Mouse (Mus musculus) kidney, embryonic 15.5 days (tissue): ENCODE data around the gene 6030408B16Rik. TPM values are rescaled to one million over a fixed set of nuclear protein-coding genes. Genes with fewer than 3 reads are reported as not detected.

Experiments
- ATAC-seq: fragments of 200-750 bp; cut with Nextera tagmentation; replicated peaks from 2 replicates; pipeline ENCODE4 v1.8.0; 2017; ENCODE audit warnings: moderate TSS enrichment; ENCODE audit not compliant: low FRiP score
- H3K27ac ChIP-seq: fragments of 300-500 bp; sonication (generic); 2 replicates; pipeline ENCODE4 v1.5.1; 2015; ENCODE audit warnings: mild to moderate bottlenecking, inconsistent platforms
- H3K27me3 ChIP-seq: fragments of 300-500 bp; sonication (generic); 2 replicates; pipeline ENCODE4 v1.6.1; 2015; ENCODE audit warnings: inconsistent platforms
- H3K36me3 ChIP-seq: fragments of 300-500 bp; sonication (generic); 2 replicates; pipeline ENCODE4 v1.6.1; 2015; ENCODE audit warnings: inconsistent platforms
- H3K4me1 ChIP-seq: fragments of 300-500 bp; sonication (generic); 2 replicates; pipeline ENCODE4 v1.6.1; 2015; ENCODE audit warnings: inconsistent platforms
- H3K4me2 ChIP-seq: fragments of 300-500 bp; sonication (generic); 2 replicates; pipeline ENCODE4 v1.6.1; 2015; ENCODE audit warnings: moderate library complexity, mild to moderate bottlenecking, inconsistent platforms
- H3K4me3 ChIP-seq: fragments of 300-500 bp; sonication (generic); replicated peaks from 2 replicates; pipeline ENCODE4 v1.5.1; 2015; ENCODE audit warnings: mild to moderate bottlenecking, inconsistent platforms
- H3K9ac ChIP-seq: fragments of 300-500 bp; sonication (generic); 2 replicates; pipeline ENCODE4 v1.6.1; 2015; ENCODE audit warnings: mild to moderate bottlenecking, inconsistent platforms
- H3K9me3 ChIP-seq: fragments of 300-500 bp; sonication (generic); replicated peaks from 2 replicates; pipeline ENCODE4 v1.6.1; 2016; ENCODE audit warnings: inconsistent platforms
- WGBS: fragments of 180-500 bp; shearing (Covaris S2); methylation state at CpG from one replicate; pipeline ENCODE4 v1.1.7; 2015; ENCODE audit warnings: mixed read lengths; 5-methylcytosine and 5-hydroxymethylcytosine counted together
- polyA plus RNA-seq: library from polyadenylated mRNA; unstranded; fragments of >200 nt; fragmentation: Nextera tagmentation; extraction: Ambion mirVana; gene quantifications from 2 replicates; pipeline ENCODE4 v1.2.1, GENCODE M21; 2015

The 6030408B16Rik gene
- polyA plus RNA-seq, 1 experiment from 2014 or later, result 19.9 TPM

DNA sequence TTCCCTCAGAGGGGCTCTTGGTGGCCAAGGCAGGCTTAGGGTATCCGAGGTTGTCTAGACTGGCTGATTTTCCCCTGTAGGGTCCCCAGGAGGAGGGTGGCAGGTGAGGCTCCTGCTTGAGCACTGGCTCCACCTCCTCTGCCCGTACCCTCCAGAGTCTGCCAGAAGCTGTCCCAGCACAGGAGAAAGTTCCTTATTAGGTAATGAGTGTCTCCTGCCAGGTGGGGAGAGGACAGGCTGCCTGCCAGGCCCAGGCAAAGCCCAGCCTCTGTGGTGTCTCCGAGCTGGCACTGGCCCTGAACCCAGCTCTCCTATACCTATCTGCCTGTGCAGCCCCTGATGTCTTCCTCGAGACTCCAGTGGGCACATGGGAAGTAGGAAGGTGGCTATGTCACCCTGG is 39.4 kb downstream of the 6030408B16Rik start:
- WGBS, result 77% methylated on average over 4 of the region's 4 CpGs
- no peak for ATAC-seq

GRCm38 (mm10) chr15:101333165-101333564 is 40.2 kb downstream of the 6030408B16Rik start:
- no peak overlapping the region for H3K27ac ChIP-seq
- WGBS, result 4% methylated on average over 1 of the region's 1 CpGs
- peaks cover 20% of the 10 kb centered on the region for H3K4me1 ChIP-seq
- no peak for ATAC-seq
- H3K9me3 ChIP-seq, result no peaks in the 10 kb centered on the region
- no peaks in the 10 kb centered on the region for H3K27me3 ChIP-seq
- H3K4me2 ChIP-seq, result no peak overlapping the region
- no peak overlapping the region for H3K4me3 ChIP-seq
- no peak overlapping the region for H3K9ac ChIP-seq
- no peaks in the 10 kb centered on the region for H3K36me3 ChIP-seq

More for the DNA sequence above, 39.4 kb downstream of the 6030408B16Rik start:
- no peak overlapping the region for H3K27ac ChIP-seq
- H3K4me3 ChIP-seq, result no peak overlapping the region
- H3K9ac ChIP-seq, result no peak overlapping the region
- H3K4me2 ChIP-seq, result no peak overlapping the region
- H3K9me3 ChIP-seq, result no peaks in the 10 kb centered on the region
- no peaks in the 10 kb centered on the region for H3K36me3 ChIP-seq
- H3K27me3 ChIP-seq, result no peaks in the 10 kb centered on the region
- H3K4me1 ChIP-seq, result peaks cover 22% of the 10 kb centered on the region

- Histone ChIP-seq H3K27me3 (no peaks in the 10 kb centered on the region), H3K4me3 (no peak overlapping the region), H3K36me3 (no peaks in the 10 kb centered on the region), H3K27ac (no peak overlapping the region), H3K4me1 (peaks cover 20% of the 10 kb centered on the region), H3K9me3 (no peaks in the 10 kb centered on the region), H3K9ac (no peak overlapping the region), H3K4me2 (no peak overlapping the region)
- no peak for ATAC-seq
- WGBS, result 69% methylated on average over 4 of the region's 4 CpGs
These were observed 40.6 kb downstream of the 6030408B16Rik start for GRCm38 (mm10) chr15:101333648-101334047.

DNA sequence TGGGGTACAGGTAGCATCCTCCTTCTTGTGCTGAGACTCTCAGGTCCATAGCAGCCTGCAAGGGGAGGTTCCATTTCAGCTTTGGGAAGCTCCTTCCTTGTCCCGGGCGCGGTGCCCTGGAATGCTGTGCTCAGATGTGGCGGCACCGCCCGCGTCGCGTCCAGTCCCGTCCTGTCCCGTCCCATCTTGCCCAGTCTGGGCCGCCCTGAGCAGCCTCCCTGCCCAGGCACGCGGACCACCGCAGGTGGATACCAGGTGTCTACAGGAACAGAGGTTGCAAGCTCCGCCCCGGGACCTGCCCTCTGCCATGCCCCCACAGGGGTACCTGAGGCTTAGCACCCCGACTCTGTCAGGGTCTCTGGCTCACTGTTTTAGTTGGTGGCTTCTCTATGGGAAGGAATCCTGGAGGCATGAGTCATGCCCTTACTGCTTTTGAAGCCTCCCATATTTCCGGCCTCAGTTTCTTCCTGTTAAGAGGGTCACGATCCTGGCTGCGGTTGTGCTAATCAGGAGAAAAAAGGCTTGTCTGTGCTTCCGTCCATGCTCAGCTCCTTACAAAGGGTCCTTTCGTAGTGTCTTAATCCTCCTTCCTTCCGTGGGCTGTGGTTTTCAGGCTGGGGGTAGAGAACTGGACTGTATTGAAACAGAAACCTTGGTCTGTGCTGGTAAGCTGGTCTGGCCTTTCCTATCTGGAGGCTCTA is 43.6 kb downstream of the 6030408B16Rik start:
- H3K4me1 ChIP-seq, result peaks cover 5% of the 10 kb centered on the region; the same call in 1 of the 2 replicates
- H3K27ac ChIP-seq, result peak overlapping the region; percentile 29; the same call in 1 of the 2 replicates
- 0 out of 2 replicates have a peak, but pooled peaks cover 4% of the 10 kb centered on the region for H3K27me3 ChIP-seq
- no peak overlapping the region for H3K9ac ChIP-seq
- no peaks in the 10 kb centered on the region for H3K36me3 ChIP-seq
- peak overlapping the region; percentile 20; the same call in 1 of the 2 replicates for H3K4me2 ChIP-seq
- ATAC-seq, result no peak
- H3K9me3 ChIP-seq, result no peaks in the 10 kb centered on the region
- 53% methylated on average over 24 of the region's 24 CpGs for WGBS
- no peak overlapping the region for H3K4me3 ChIP-seq

- no peaks in the 10 kb centered on the region for H3K36me3 ChIP-seq
- 0 out of 2 replicates have a peak, but pooled peaks cover 4% of the 10 kb centered on the region for H3K27me3 ChIP-seq
- ATAC-seq, result no peak
- H3K4me2 ChIP-seq, result no peak overlapping the region
- peaks cover 5% of the 10 kb centered on the region; the same call in 1 of the 2 replicates for H3K4me1 ChIP-seq
- H3K27ac ChIP-seq, result no peak overlapping the region
- WGBS, result 75% methylated on average over 4 of the region's 4 CpGs
- no peaks in the 10 kb centered on the region for H3K9me3 ChIP-seq
- H3K4me3 ChIP-seq, result no peak overlapping the region
- no peak overlapping the region for H3K9ac ChIP-seq
These were observed 45.3 kb downstream of the 6030408B16Rik start for GRCm38 (mm10) chr15:101338359-101338758.

DNA sequence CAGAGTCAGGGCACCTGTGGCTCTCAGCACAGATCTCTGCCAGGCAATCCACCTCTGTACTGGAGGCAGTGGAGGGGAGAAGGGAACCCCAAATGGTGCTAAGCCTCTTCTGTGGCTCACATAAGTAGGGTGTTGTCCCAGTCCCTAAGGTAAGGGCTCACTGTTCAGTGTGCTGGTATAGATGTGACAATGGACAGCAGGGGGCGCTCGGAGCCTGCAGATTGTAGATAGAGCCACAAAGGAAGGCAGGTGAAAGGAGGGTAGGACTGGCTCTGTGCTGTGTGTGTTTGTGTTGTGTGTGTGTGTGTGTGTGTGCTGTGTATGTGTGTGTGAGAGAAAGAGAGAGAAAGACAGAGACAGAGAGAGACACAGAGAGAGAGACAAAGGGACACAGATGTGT is 46.5 kb downstream of the 6030408B16Rik start:
- peak; percentile 63 for ATAC-seq
- Histone ChIP-seq H3K4me3 (no peak overlapping the region), H3K27me3 (0 out of 2 replicates have a peak, but pooled peaks cover 4% of the 10 kb centered on the region), H3K9me3 (no peaks in the 10 kb centered on the region), H3K9ac (no peak overlapping the region), H3K27ac (no peak overlapping the region), H3K4me2 (no peak overlapping the region), H3K36me3 (no peaks in the 10 kb centered on the region), H3K4me1 (peaks cover 5% of the 10 kb centered on the region; the same call in 1 of the 2 replicates)
- WGBS, result 0% methylated on average over 2 of the region's 2 CpGs

- Histone ChIP-seq H3K9me3 (no peaks in the 10 kb centered on the region), H3K27ac (no peak overlapping the region), H3K36me3 (no peaks in the 10 kb centered on the region), H3K4me2 (no peak overlapping the region), H3K9ac (no peak overlapping the region), H3K27me3 (0 out of 2 replicates have a peak, but pooled peaks cover 4% of the 10 kb centered on the region), H3K4me3 (no peak overlapping the region), H3K4me1 (no peaks in the 10 kb centered on the region)
- no peak for ATAC-seq
- 72% methylated on average over 5 of the region's 5 CpGs for WGBS
These were observed 48.9 kb downstream of the 6030408B16Rik start for GRCm38 (mm10) chr15:101341797-101342515.

Other genes starting within 250 kb of the 6030408B16Rik start
- not detected in 2 replicates for gene Gm47841, start 245.8 kb upstream of the 6030408B16Rik start, polyA plus RNA-seq
- gene Fignl2, start 214.6 kb upstream of the 6030408B16Rik start, polyA plus RNA-seq, result 0.22 and 0.44 TPM in 2 replicates
- not detected in 2 replicates for gene Ankrd33, start 177.5 kb upstream of the 6030408B16Rik start, polyA plus RNA-seq
- gene Acvrl1, start 164.7 kb upstream of the 6030408B16Rik start, polyA plus RNA-seq, result 17.2 and 18.4 TPM in 2 replicates
- gene Acvr1b, start 119.1 kb upstream of the 6030408B16Rik start, polyA plus RNA-seq, result 6.2 and 6.4 TPM in 2 replicates
- 4.7 TPM in 2 replicates for gene Grasp, start 69.0 kb upstream of the 6030408B16Rik start, polyA plus RNA-seq
- gene Nr4a1, start 38.9 kb upstream of the 6030408B16Rik start, polyA plus RNA-seq, result 9.8 and 10.0 TPM in 2 replicates
- 75.0 and 80.1 TPM in 2 replicates for gene Atg101, start 8.9 kb upstream of the 6030408B16Rik start, polyA plus RNA-seq
- gene Krt80, start 77.0 kb downstream of the 6030408B16Rik start, polyA plus RNA-seq, result 1.6 and 2.3 TPM in 2 replicates
- gene Krt7, start 117.8 kb downstream of the 6030408B16Rik start, polyA plus RNA-seq, result 69.4 and 73.4 TPM in 2 replicates
- gene Krt87, start 145.6 kb downstream of the 6030408B16Rik start, polyA plus RNA-seq, result not detected in 2 replicates
- 0.17 and 0.18 TPM in 2 replicates for gene Krt88, start 154.5 kb downstream of the 6030408B16Rik start, polyA plus RNA-seq
- not detected in 2 replicates for gene Krt81, start 170.5 kb downstream of the 6030408B16Rik start, polyA plus RNA-seq
- not detected in 2 replicates for gene Krt86, start 180.3 kb downstream of the 6030408B16Rik start, polyA plus RNA-seq
- not detected in 2 replicates for gene Krt83, start 198.3 kb downstream of the 6030408B16Rik start, polyA plus RNA-seq
- gene Gm49425, start 224.0 kb downstream of the 6030408B16Rik start, polyA plus RNA-seq, result not detected in 2 replicates
- 0.31 TPM in 1 of 2 replicates, not detected in the other for gene Krt84, start 239.6 kb downstream of the 6030408B16Rik start, polyA plus RNA-seq